Mouse (Mus musculus) forebrain, embryonic 12.5 days (tissue): ENCODE data around the gene Mvb12b. TPM values are rescaled to one million over a fixed set of nuclear protein-coding genes. Genes with fewer than 3 reads are reported as not detected.
A peak's percentile ranks its signal among the peaks of the same experiment; 100 is the strongest.

ENCODE experiments used
- ATAC-seq: fragments of 200-750 bp; cut with Nextera tagmentation; 2 replicates; pipeline ENCODE4 v1.8.0; 2017; ENCODE audit warnings: moderate TSS enrichment; ENCODE audit not compliant: low FRiP score
- H3K27ac ChIP-seq: fragments of 300-500 bp; sonication (generic); 2 replicates; pipeline ENCODE4 v1.5.1; 2016; ENCODE audit warnings: mild to moderate bottlenecking
- H3K27me3 ChIP-seq: fragments of 300-500 bp; sonication (generic); 2 replicates; pipeline ENCODE4 v1.6.1; 2016; ENCODE audit warnings: mild to moderate bottlenecking
- H3K36me3 ChIP-seq: fragments of 300-500 bp; sonication (generic); replicated peaks from 2 replicates; pipeline ENCODE4 v1.6.1; 2016; ENCODE audit warnings: mild to moderate bottlenecking
- H3K4me1 ChIP-seq: fragments of 300-500 bp; sonication (generic); 2 replicates; pipeline ENCODE4 v1.6.1; 2016
- H3K4me2 ChIP-seq: fragments of 300-500 bp; sonication (generic); 2 replicates; pipeline ENCODE4 v1.6.1; 2016; ENCODE audit warnings: mild to moderate bottlenecking, moderate library complexity
- H3K4me3 ChIP-seq: fragments of 300-500 bp; sonication (generic); replicated peaks from 2 replicates; pipeline ENCODE4 v1.5.1; 2016; ENCODE audit warnings: mild to moderate bottlenecking
- H3K9ac ChIP-seq: fragments of 300-500 bp; sonication (generic); 2 replicates; pipeline ENCODE4 v1.6.1; 2016; ENCODE audit warnings: mild to moderate bottlenecking
- H3K9me3 ChIP-seq: fragments of 300-500 bp; sonication (generic); 2 replicates; pipeline ENCODE4 v1.6.1; 2016
- WGBS: fragments of 180-500 bp; shearing (Covaris S2); methylation state at CpG from one replicate; pipeline ENCODE4 v1.1.7; 2016; 5-methylcytosine and 5-hydroxymethylcytosine counted together
- polyA plus RNA-seq: library from polyadenylated mRNA; unstranded; fragments of >200 nt; fragmentation: Nextera tagmentation; extraction: Ambion mirVana; gene quantifications from 2 replicates; pipeline ENCODE4 v1.2.1, GENCODE M21; 2016

Gene Mvb12b
- polyA plus RNA-seq, 1 experiment from 2014 or later = 51.5 TPM

DNA sequence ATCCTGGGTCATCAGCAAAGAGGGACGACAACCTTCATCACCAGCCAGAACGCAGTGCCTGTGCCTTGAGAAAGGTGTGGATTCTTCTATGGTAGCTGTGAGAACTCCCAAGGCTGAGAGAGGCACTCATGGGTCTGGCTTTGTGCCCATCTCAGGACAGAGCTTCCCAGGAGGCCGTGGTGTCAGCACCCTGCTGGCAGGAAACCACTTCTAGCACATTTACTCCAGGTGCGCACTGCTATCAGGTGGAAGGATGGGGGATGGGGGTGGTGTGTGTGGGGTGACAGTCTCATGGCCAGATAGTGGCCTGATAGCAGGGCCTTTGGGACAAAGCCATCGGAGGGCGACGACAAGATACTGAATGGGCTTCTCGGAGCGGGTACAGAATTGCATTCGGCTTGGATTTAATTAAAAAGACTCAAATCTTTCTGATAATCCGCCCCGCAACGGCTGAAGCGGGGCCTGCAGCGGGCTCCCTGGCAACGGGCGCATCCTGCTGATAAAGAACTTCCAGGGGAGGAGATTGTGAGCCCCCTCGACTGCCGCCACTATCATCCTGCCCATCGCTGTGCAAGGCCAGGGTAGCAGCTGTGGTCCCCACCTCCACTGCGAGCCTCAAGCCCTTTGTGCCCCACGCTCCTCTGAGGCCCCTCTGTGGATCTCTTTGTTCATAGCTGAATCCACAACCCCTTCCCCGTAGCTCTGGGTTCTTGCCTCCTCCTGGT, 198.4 kb downstream of the Mvb12b start:
- Histone ChIP-seq H3K9me3 (peaks cover 7% of the 10 kb centered on the region; the same call in 1 of the 2 replicates), H3K4me1 (peaks cover 15% of the 10 kb centered on the region; the same call in 1 of the 2 replicates), H3K27me3 (peaks cover 53% of the 10 kb centered on the region), H3K27ac (no peak overlapping the region), H3K9ac (peak overlapping the region; percentile 7; the same call in 1 of the 2 replicates), H3K4me2 (no peak overlapping the region; the same call in 1 of the 2 replicates), H3K36me3 (no peaks in the 10 kb centered on the region), H3K4me3 (no peak overlapping the region)
- 0 out of 2 replicates have a peak, but pooled peaks have one; percentile 46 for ATAC-seq
- 38% methylated on average over 23 of the region's 23 CpGs for WGBS

DNA sequence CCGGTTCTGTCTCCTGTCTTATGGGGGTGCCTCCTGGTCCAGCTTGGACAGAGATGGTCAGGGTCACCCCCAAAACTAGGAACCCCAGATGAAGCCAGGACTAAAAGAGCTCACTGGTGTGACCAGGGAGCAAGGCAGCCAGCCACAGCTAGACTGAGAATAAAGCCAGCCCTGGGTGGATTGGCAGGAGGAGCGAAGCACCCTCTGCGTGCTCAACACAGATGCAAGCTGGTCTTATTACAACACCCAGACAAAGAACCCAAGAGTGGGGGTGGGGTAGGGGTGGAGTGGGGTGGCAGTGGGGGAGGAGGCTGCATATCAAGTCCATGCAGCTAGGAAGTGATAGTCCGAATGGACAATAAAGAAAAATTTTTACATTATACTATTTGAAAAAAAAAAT, 204.2 kb downstream of the Mvb12b start:
- Histone ChIP-seq H3K4me2 (no peak overlapping the region), H3K9me3 (peaks cover 7% of the 10 kb centered on the region; the same call in 1 of the 2 replicates), H3K27me3 (peaks cover 37% of the 10 kb centered on the region), H3K4me3 (no peak overlapping the region), H3K9ac (0 out of 2 replicates have a peak overlapping the region, but pooled peaks have one; percentile 2), H3K27ac (no peak overlapping the region), H3K36me3 (no peaks in the 10 kb centered on the region), H3K4me1 (peaks cover 8% of the 10 kb centered on the region)
- ATAC-seq = peak; percentile 51; the same call in 1 of the 2 replicates
- WGBS = 49% methylated on average over 4 of the region's 4 CpGs

DNA sequence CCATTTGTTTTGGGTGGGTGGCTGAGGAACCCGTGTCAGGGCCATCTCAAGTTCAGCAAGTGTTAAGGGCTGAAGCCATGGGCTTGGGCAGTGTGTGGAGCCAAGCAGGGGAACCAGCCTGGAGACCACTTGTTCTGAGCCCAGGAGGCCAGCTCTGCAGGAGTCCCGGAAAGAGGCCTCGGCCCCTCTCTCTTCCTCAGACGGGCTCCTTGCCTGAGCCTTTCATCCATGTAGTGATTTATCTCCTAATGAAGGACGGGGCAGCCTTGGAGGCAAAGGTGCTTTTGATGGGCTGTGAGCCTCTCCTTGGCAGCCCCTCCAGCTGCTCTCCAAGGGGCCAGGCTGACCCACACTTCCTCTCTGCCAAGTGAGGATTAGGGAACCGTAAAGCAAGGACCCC, 204.7 kb downstream of the Mvb12b start:
- H3K4me2 ChIP-seq = no peak overlapping the region
- H3K9ac ChIP-seq = no peak overlapping the region
- WGBS = 50% methylated on average over 6 of the region's 6 CpGs
- H3K36me3 ChIP-seq = no peaks in the 10 kb centered on the region
- H3K9me3 ChIP-seq = peaks cover 7% of the 10 kb centered on the region; the same call in 1 of the 2 replicates
- peaks cover 8% of the 10 kb centered on the region for H3K4me1 ChIP-seq
- H3K4me3 ChIP-seq = no peak overlapping the region
- H3K27ac ChIP-seq = no peak overlapping the region
- peaks cover 32% of the 10 kb centered on the region; the same call in 1 of the 2 replicates for H3K27me3 ChIP-seq
- no peak for ATAC-seq

DNA sequence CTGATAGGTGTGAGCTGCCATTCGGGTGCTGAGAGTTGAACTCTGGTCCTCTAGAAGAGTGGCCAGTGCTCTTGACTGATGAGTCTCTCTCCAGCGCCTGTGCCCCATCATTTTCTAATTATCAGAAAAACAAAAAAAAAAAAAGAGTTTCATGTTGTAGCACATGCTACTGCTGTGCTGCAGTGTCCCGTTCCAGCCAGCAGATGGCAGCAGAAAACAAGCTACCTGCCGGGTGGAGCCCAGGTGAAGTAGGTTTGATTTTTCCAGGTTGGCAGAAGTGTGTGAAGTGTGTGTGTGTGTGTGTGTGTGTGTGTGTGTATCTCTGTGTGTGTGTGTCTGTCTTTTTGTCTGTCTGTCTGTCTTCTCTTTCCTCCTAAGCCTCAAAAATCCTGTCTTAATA, 205.5 kb downstream of the Mvb12b start:
- Histone ChIP-seq H3K4me3 (no peak overlapping the region), H3K9me3 (peaks cover 3% of the 10 kb centered on the region; the same call in 1 of the 2 replicates), H3K27me3 (peaks cover 38% of the 10 kb centered on the region), H3K9ac (no peak overlapping the region), H3K27ac (no peak overlapping the region), H3K4me1 (peaks cover 8% of the 10 kb centered on the region), H3K36me3 (no peaks in the 10 kb centered on the region), H3K4me2 (no peak overlapping the region)
- 8% methylated on average over 4 of the region's 4 CpGs for WGBS
- ATAC-seq = no peak

Other genes with a start within 250 kb of the Mvb12b start
- 0.84 and 0.91 TPM in 2 replicates for gene Lmx1b, start 247.4 kb downstream of the Mvb12b start, polyA plus RNA-seq